Mouse (Mus musculus) brain, adult 2 months (tissue): ENCODE measurements around the gene Pigm.

Experiments used
- DNase-seq: peaks from one replicate; pipeline ENCODE4 v3.0.0; 2011; ENCODE audit warnings: low read depth, low spot score

Pigm gene

DNA sequence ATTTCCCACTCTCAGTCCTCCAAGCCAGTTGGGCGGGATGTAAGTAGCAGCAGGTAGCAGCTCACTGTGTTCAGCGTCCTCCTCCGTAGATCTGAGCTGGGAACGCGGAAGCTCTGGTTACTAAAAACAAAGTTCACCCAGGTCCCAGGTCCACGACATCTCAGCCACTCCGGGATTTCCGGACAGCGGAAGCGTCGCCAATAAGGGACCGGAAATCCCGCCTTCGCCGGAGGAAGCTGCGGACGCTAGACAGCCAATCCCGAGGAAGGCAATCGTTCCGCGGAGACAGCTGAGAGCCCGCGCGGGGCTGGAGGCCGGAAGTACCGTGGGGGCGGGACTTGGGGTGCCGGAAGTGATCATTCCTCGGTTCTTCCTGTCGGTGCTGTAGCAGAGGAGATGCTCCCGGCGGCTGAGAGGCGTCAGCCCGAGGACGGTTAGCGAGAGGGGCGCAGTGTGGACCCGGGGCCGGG is at the start of gene Pigm:
TSS of gene Pigm (plus strand) at position 349 of the 470 bp plus-strand sequence.
- DNase-seq: peak; percentile 99

DNA sequence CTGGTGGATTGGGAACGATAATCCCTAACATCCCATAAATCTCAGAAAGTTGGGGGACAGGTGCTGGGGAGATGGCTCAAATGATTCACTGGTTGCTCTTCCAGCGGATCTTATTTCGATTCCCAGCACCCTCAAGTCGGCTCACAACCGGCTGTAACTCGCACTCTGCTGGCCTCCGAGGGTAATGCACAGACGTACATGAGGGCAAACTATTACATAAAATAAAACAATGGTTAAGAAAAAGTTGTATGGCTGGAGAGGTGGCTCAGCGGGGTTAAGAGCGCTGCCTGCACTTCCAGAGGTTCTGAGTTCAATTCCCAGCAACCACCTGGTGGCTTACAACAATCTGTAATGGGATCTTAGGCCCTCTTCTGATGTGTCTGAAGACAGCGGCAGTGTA is 49.7 kb upstream of the Pigm start:
- peak; percentile 41 for DNase-seq

DNA sequence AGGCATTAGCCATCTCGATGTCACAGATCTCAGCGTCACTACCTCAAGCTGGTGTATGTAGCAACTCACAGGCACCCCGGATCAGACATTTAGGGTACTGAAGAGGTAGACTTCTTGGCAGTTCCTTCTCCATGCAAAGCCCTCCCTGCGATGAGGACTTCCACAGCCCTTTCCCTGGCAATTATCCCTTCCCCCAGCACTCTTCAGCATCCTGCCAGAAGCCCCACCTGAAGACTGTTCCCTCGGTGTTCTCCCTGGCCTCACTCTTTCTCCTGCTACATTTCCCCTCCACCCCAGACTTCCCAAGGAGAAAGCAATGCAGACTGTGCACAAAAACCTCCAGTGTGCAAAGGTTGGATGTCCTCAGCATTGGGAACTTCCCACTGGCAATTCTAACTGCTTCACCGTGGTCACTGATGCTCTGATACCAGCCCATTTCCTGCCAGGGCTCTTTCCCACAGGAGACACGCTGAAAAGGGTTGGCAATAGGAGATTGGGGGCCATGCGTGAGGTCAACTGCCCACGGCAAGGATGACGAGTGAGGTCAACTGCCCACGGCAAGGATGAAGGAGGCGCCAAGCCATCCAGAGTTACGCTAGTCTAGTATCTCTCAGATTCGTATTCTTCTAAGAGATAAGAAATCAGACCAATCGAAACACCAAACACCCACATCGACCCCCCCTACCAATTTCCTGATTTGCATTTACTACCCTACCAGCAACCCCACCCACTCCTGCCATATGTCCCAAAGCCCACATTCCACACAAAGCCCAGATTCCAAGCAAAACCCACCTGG is 48.9 kb upstream of the Pigm start:
- peak; percentile 81 for DNase-seq

DNA sequence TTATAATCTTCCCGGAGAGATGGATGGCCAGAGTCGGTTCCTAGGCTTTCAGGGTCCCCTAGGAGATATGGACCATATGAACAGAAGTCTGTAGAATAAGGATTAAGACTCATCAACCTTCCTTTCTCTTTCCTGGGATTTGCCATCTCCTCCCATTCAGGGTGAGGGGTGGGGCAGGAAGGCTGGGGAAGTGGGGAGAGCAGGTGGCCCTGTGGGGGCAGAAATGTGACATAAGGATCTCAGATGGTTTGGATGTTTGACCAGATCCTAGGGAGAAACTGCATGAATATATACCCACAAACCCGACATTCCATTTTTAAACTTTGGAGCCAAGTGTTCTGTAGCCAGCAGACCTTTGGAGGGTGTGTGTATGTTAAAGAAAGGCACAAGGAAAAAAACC is 48.3 kb upstream of the Pigm start:
- DNase-seq: peak; percentile 74

DNA sequence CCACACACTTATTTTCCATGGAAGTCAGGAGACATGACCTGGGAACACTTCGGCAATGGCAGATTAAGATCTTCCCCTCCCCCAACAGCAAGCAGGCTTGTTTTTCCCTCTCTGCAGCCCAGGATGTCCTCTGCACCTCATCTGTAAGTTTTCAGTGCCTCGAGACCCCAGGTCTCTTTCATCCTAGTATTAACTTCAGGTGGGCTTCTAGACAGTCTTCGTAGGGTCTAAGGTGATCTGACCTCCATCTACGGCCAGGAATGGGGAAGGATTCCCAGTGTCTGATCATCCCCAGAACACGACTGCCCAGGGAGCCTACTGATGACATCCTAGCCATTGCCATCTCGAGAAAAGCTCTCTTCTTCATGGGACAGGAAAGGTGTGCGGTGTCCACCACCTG is 47.9 kb upstream of the Pigm start:
- DNase-seq: peak; percentile 67

DNA sequence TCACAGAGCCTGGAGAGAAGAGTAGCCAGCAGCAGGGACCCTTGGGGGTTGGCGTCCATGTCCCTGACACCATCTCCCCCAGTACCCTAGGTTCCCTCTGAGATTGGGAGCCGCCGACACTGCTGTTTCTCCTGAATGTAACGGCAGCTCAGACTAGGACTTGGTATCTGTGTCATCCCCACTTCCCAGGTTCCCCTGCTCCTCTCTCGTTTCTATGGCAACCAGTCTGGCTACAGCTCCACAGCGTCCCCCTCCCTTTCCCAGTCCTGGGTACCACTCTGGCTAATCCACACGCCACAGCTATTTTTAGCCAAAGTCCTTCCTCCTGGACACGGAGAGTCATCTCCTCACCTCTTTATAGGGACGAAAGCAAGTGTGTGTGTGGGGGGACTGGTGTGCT is 47.2 kb upstream of the Pigm start, which contains the start of gene Kcnj9:
TSS of gene Kcnj9 (minus strand) at position 188 of the 400 bp plus-strand sequence.
- peak; percentile 99 for DNase-seq

DNA sequence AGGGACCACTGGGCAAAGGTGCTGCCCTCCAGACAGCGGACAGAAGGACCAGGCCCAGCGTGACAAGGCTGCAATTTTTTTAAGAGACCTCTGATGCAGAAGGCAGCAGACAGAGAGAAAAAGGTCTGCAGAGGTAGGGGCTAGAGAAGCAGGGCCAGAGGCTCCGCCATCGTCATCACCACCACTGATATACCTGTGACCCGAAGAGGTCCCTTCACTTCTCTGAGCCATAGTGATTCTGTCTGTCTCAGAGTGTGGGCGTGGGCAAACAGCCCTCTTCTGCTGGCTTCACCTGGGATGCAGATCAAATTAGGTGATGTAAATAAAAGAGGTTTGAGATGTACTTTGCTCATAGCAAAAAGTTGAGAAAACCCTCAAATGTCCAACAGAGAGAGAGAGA is 46.7 kb upstream of the Pigm start:
- DNase-seq: no peak

DNA sequence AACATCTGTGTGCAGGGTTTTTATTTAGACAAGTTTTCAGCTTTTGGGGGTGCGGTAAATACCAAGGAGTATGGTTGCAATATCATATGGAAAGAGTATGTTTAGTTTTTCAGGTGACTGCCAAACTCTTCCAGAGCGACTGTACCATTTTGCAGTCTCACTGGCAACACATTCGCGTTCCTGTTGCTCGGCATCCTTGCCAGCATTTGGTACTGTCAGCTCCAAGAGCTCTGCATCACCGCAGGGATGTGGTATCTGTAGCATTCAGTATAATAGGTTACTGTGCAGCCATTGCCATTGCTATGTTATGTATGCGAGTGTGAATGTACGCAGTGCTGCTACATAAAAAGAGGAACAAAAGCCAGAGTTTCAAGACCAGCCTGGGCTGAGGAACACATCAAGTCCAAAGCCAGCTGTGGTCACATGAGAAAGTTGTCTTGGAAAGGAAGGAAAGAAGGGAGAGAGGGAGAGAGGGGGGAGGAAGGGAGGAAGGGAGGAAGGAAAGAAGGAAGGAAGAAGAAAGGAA is 44.9 kb upstream of the Pigm start:
- peak; percentile 88 for DNase-seq

DNA sequence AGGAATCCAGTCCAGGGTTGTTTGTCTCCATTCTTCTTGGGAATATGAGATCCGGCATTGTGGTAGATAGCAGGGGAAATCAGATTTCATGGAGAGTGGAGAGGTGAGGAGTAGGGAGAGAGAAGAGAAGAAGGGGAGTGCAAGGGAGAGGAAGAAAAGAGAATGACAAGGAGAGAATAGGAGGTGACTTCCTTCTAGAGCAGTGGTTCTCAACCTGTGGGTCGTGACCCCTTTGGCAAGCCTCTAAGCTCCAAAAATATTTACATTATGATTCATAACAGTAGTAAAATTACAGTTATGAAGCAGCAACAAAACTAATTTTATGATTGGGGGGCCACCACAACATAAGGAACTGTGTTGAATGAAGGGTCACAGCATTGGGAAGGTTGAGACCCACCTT is 43.4 kb upstream of the Pigm start:
- no peak for DNase-seq

DNA sequence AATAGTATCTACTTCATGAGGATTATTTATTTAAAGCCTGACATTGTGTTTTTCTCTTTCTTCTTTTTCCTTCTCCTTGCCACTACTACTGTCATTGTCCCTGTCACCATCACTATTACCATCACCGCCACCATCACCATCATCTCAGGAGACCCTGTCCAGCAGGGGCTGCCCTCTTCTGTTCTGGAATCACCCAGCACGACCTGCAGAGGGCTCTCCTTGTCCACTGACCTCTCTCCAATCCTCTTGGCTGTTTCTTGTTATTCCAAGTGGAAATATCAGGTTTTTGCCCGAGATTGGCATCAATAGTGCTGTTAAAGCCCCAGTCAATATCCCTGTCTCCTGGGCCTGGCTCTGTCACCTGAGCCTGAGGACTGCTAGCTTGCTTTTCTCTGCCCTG is 42.8 kb upstream of the Pigm start:
- DNase-seq: peak; percentile 58

DNA sequence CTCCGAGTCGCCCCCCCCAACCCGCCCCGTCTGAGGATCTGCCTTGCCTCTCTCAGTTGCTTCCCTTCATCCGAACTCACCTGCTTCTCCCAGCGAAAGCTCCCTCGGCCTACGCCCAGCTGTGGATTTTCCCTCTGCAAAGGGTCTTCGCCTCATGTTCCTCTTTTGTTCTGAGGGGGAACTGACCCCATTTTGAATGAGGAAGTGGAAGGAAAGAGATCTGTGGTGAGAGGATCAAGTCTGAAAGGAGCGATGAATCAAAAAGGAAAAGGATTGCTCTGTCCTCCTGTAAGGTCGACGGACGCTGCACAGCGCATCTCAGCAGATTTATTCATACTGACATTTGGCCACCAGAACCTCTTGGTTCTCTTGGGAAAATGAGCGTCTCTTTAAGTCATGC is 40.5 kb upstream of the Pigm start:
- DNase-seq: no peak

DNA sequence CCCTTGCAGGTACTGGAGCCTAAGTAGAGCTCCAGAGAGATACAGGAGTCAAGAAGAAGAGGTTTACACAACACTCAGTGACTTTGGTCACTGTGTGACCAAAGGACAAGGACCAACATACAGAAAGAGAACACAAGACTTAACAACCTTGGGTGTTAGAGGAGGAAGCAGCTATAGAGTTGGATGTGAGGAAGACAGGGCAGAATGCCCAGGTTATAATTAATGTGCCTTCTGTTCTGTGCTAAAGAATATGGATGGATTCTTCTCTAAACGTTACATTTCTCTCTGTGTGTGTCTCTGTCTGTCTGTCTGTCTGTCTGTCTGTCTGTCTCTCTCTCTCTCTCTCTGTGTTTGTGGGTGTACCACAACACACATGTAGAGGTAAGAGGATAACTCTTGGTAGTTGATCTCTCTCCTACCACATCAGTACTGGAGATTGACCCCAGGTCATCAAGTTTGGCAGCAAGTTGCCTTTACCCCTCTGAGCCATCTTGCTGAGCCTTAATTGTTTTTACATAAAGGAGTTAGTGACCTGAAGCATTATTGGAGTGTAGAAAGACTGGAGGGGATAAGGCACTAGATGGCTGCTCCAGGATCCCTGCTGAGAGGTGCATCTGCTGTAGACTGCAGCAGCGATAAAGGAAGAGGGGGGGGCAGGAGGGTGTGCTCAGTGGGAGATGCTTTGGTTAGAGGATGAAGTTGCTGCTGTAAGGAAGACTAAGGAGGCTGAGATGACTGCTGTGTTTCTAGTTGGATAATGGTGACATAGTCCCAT is 38.7 kb upstream of the Pigm start:
- peak; percentile 88 for DNase-seq

DNA sequence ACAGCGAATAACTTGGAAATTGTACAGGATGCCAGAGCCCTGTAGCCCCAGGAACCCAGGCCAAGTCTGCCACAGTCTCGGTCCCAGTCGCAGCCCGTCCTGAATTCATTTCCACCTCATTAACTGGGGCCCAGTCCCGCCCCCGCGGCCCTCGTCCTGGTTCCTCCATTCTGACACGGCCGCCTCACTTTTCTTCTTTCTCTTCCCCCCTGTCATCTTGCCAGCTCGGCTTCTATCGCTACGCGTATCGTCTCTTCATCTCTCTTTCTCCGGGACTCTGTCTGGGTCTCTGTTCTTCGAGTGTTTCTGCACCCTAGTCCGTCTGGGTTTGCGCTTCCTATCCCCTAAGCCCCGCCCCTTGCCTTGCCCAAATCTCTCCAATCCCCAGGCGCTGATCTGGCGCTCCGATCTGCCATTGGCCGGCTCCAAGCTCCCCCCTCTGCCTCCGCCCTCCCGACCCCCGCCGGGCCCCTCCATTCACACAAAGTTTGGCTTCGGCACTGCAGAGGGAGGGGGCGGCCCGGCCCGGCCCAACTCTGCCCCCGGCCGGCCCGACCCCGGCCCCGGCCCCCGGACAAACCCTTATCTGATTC is 35.5 kb upstream of the Pigm start, which contains the start of gene Kcnj10:
TSS of gene Kcnj10 (plus strand) at position 482 of the 593 bp plus-strand sequence.
- peak; percentile 95 for DNase-seq

DNA sequence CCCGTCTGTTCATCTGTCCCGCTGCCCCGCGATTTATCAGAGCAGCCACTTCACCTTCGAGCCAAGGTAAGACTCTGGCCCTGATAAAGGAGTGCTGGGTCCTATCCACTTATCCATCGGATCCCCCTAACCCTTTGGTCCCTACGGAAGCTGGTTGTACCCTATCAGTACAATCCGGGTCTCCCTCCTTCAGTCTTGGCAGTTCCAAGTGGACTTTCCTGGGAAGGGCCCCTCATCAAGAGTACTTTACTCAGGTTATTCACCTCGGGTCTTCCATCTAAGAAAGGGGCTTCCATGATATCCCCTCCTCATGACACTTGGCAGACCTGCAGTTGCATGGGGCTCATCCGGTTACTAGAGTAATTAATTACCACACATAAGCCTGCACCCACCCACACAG is 35.0 kb upstream of the Pigm start:
- DNase-seq: no peak

DNA sequence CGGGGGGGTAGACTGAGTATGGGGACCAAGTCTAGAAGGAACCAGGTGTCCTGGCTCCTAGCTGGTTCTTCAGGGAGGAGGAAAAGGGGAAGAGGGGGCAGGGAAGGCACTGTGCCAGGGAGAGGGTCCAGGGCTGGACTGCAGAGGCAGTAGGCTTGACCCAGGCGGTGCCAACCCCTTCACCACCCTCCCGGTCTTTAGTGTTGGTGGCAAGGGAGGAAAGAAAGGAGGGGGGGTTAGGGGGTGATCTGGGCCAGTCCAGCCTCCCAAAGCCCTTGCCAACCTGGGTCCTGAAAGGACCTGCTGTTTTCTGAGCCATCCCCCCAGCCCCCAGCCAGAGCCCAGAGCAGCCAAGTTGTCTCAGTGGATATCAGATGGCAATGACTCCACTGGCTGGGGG is 33.6 kb upstream of the Pigm start:
- peak; percentile 93 for DNase-seq

DNA sequence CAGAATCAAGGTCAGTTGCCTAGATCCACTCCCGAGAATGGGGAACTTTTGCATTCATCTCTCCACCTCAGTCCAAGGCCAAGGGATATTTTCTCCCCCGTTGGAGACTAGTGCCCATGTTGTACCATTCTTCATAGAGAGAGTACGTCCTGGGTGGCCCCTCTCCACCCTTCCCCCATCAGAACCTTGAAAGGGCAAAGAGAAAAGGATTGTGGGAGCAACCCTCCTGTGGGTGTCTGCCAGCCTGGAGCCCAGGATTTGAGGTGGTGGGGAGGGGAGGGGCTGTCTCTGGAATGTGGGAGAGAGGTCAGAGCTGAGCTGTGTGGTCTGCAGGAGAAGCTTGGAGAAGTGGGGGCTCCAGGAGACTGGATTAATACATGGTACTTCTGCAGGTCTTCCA is 32.4 kb upstream of the Pigm start:
- DNase-seq: no peak

DNA sequence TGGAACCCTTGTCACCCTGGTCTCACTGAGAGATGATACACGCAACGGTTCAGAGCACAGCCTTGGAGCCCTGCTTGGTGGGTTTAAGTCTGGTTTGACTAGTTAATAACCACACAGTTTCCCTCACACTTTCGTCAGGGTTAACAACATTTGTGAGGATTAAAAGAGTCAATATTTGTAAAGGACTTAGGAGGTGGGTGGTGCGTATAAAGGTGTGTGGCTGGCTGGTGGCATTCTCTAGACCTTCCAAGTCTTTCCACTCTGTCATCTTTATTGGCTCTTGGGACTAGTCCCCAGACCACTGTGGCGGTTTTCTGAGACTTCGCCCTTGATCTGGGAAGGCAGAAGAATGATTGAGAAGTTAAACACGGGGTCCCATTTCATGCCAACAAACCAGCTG is 31.5 kb upstream of the Pigm start:
- DNase-seq: no peak

DNA sequence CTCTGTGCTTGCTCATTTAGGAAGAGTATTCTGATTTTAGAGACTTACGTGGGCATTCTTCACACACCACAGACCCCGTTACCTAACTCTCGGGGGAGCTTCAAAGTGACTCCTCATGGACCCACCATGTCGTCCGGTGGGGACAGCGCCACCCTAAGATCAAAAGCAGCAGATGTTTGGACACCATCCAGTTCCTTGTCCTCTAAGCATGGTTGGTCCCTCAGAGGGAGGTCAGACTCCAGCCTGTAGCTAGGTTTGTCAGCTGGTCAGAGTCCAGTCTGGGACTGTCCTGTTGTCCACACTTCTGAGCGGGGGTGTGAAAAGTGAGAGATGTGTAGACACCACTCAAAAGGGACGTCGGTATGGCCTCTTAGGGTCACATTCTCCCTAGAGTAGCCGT is 29.6 kb upstream of the Pigm start:
- peak; percentile 65 for DNase-seq

DNA sequence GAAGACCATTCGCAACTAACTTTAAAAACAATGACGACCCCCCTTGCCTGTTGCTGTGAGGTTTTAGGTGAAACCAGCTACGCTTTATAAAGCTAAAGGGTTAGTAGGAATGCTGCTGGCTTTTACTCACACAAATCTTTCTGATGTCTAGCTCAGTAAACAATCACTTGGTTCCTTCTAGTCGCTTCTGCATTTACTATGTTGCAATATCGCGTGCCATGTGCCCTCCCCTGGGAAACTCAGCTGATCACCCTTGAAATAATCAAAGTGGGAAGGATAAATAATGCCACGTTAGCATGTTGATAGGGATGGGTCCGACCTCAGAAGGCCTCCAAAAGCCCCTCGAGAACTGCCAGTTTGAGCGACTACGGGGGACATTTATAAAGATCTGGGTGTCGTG is 29.0 kb upstream of the Pigm start:
- no peak for DNase-seq

DNA sequence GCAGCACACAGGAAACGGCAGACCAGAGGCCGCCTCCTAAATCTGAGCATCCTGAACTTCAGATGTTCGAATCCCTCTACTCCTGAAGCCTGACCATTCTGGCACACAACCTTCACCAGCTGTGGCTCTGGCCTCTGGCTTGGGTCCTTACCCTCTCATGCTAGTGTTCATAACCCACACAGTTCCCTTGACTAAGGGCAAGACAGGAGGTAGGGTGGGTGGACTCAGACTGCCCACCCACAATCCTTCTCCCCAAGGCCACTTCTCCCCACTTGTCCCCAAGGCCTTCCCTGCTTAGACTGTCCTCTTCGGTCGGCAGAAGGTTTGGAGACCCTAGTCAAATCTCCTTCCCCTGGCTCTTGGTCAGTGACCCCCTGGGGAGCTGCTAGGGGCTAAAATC is 26.8 kb upstream of the Pigm start:
- DNase-seq: no peak

DNA sequence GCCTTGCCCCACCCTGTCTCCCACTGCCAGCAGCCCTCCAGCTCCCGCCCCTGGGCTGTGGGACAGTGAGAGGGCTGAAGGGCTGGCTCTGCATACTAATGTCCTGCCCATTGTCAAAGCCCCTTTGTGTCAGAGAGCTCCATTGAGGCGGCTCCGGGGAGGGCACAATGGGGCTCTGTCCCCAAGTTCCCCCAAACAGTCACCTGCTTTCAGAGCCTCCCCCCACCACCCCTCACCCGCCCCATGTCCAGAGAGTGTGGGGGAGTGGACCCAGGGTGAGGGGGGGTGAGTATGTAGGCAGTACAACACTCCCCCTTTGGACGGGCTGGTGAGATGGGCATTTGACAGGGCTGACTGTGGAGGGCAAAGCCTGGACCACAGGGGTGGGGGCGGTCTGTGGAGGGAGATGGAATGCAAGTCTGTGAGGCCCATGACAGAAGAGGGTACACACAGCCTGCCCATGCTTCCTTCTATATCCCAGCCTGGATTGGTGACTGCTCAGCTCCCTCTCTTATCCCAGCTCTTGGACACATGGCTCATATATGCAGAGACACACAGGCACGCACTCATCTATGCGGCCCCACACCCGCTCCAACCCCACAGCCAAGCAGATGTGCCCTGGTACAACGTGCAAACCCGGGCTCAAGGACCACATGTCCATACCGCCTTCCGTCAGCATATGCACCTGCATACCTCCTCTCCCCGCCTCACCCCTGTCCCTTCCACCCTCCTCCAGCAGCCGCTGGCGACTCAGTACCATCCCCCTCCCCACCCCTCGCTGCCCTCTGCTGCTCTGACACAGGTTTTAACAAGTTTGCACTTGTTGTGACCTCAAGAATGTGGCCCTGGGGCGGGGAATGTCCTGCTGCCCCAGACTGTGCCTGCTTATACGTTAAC is 26.2 kb upstream of the Pigm start:
- DNase-seq: peak; percentile 94
